Mouse (Mus musculus): ENCODE data around the gene Snap29.

DNA sequence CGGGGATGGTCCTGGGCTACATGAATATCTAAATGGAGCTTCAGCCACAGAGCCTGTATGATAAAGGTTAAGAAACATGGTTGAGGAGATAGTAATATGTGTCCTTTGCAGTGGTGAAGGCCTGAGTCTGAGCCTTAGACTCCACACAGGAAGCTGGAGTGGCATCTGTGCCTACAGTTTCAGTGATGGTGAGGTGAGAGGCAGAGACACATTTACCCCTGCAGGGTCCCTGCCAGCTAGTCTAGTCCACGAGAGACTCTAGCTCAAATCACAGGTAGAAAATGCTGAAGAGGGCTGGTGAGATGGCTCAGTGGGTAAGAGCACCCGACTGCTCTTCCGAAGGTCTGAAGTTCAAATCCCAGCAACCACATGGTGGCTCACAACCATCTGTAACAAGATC, 69.5 kb downstream of the Snap29 start:
- TF ChIP-seq POLR2A (IDR thresholded peaks at IDR 0.05; ENCODE audit: control insufficient read depth, low read depth, low read length) (no peak), CTCF (IDR thresholded peaks at IDR 0.05; ENCODE audit: control insufficient read depth, insufficient read depth, insufficient replicate concordance, low read depth, low read length) (no peak)

All from testis, adult 2 months (tissue).